Mouse (Mus musculus): ENCODE measurements around the gene Pds5a. TPM values are rescaled to one million over a fixed set of nuclear protein-coding genes. Genes with fewer than 3 reads are reported as not detected.

Pds5a gene
- polyA plus RNA-seq, 1 experiment from 2014 or later, result 136 TPM

- no peak overlapping the region for H3K4me3 ChIP-seq (replicated peaks)
- H3K27me3 ChIP-seq, result no peaks in the 10 kb centered on the region
- WGBS, result 90% methylated on average over 3 of the region's 3 CpGs
- H3K9me3 ChIP-seq, result no peaks in the 10 kb centered on the region
- H3K36me3 ChIP-seq (replicated peaks), result peaks cover 26% of the 10 kb centered on the region
- no peak overlapping the region for H3K9ac ChIP-seq
- H3K4me1 ChIP-seq, result no peaks in the 10 kb centered on the region
- ATAC-seq (ENCODE audit: low FRiP score), result no peak
- no peak overlapping the region for H3K4me2 ChIP-seq
- H3K27ac ChIP-seq, result no peak overlapping the region
Measured at GRCm38 (mm10) chr5:65688806-65689205, 9.3 kb downstream of the Pds5a start.

GRCm38 (mm10) chr5:65686806-65687205 lies 11.3 kb downstream of the Pds5a start:
- Histone ChIP-seq H3K4me2 (no peak overlapping the region), H3K4me3 (replicated peaks) (no peak overlapping the region), H3K36me3 (replicated peaks) (peaks cover 14% of the 10 kb centered on the region), H3K9ac (no peak overlapping the region), H3K9me3 (no peaks in the 10 kb centered on the region), H3K27me3 (no peaks in the 10 kb centered on the region), H3K27ac (no peak overlapping the region), H3K4me1 (no peaks in the 10 kb centered on the region)
- no peak for ATAC-seq (ENCODE audit: low FRiP score)
- 83% methylated on average over 3 of the region's 3 CpGs for WGBS

- Histone ChIP-seq H3K4me3 (replicated peaks) (no peak overlapping the region), H3K27me3 (no peaks in the 10 kb centered on the region), H3K9ac (no peak overlapping the region), H3K4me1 (no peaks in the 10 kb centered on the region), H3K4me2 (no peak overlapping the region), H3K36me3 (replicated peaks) (peaks cover 20% of the 10 kb centered on the region), H3K27ac (no peak overlapping the region), H3K9me3 (0 out of 2 replicates have a peak, but pooled peaks cover 3% of the 10 kb centered on the region)
- 93% methylated on average over 5 of the region's 5 CpGs for WGBS
- no peak for ATAC-seq (ENCODE audit: low FRiP score)
Measured at GRCm38 (mm10) chr5:65678826-65679225, 19.2 kb downstream of the Pds5a start.

DNA sequence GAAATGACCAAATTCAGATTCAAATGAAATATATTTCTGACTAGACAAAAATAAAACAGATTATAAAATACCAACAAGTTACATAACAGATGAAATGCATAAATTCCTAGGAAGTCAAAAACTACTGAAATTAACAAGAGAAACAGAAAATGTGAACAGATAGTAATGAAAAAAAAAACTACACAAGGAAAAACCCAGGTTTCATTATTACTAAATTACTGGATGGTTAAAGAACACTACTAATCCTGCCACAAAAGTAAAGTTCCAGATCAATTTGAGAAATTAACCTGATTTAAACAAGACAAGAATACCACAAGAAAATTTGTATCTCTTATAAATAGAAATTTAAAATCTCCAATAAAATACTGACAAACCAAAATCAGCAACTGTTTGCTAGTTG lies 25.9 kb downstream of the Pds5a start:
- 0 out of 2 replicates have a peak, but pooled peaks cover 8% of the 10 kb centered on the region for H3K9me3 ChIP-seq
- H3K4me1 ChIP-seq, result no peaks in the 10 kb centered on the region
- no peak overlapping the region for H3K4me3 ChIP-seq (replicated peaks)
- no peak for ATAC-seq (ENCODE audit: low FRiP score)
- H3K27ac ChIP-seq, result no peak overlapping the region
- H3K9ac ChIP-seq, result no peak overlapping the region
- no peak overlapping the region for H3K4me2 ChIP-seq
- no peaks in the 10 kb centered on the region for H3K27me3 ChIP-seq
- peaks cover 16% of the 10 kb centered on the region for H3K36me3 ChIP-seq (replicated peaks)

GRCm38 (mm10) chr5:65667644-65668043 lies 30.4 kb downstream of the Pds5a start:
- H3K36me3 ChIP-seq (replicated peaks), result 0 out of 2 replicates have a peak, but pooled peaks cover 7% of the 10 kb centered on the region
- H3K27ac ChIP-seq, result no peak overlapping the region
- H3K4me1 ChIP-seq, result no peaks in the 10 kb centered on the region
- H3K27me3 ChIP-seq, result no peaks in the 10 kb centered on the region
- no peaks in the 10 kb centered on the region for H3K9me3 ChIP-seq
- no peak for ATAC-seq (ENCODE audit: low FRiP score)
- no peak overlapping the region for H3K9ac ChIP-seq
- H3K4me2 ChIP-seq, result no peak overlapping the region
- 89% methylated on average over 3 of the region's 3 CpGs for WGBS
- no peak overlapping the region for H3K4me3 ChIP-seq (replicated peaks)

DNA sequence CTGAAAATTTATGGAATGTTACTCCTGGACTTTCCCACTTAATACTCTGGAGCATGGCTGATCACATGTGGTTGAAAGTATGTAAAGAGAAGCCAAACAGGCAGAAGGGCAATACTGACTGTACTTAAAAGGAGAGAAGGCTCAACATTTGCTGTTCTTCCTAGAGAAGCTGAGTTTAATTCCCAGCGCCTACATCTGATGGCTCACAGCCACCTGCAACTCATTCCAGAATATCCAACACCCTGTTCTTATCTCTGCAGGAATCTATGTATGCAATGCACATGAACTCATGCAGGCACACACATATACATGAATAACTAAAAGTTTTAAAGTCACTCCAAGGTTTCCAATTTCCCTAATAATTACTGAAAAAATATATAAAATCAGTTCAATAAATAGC lies 32.7 kb downstream of the Pds5a start:
- Histone ChIP-seq H3K4me3 (replicated peaks) (no peak overlapping the region), H3K36me3 (replicated peaks) (0 out of 2 replicates have a peak, but pooled peaks cover 7% of the 10 kb centered on the region), H3K27ac (no peak overlapping the region), H3K9me3 (no peaks in the 10 kb centered on the region), H3K27me3 (no peaks in the 10 kb centered on the region), H3K4me2 (no peak overlapping the region), H3K4me1 (no peaks in the 10 kb centered on the region), H3K9ac (no peak overlapping the region)
- ATAC-seq (ENCODE audit: low FRiP score), result no peak
- 86% methylated on average over 1 of the region's 1 CpGs for WGBS

GRCm38 (mm10) chr5:65661958-65662357 lies 36.1 kb downstream of the Pds5a start:
- no peaks in the 10 kb centered on the region for H3K9me3 ChIP-seq
- H3K27ac ChIP-seq, result no peak overlapping the region
- no peak for ATAC-seq (ENCODE audit: low FRiP score)
- no peak overlapping the region for H3K4me2 ChIP-seq
- no peaks in the 10 kb centered on the region for H3K27me3 ChIP-seq
- WGBS, result 98% methylated on average over 2 of the region's 2 CpGs
- H3K9ac ChIP-seq, result no peak overlapping the region
- peaks cover 13% of the 10 kb centered on the region; the same call in 1 of the 2 replicates for H3K36me3 ChIP-seq (replicated peaks)
- H3K4me1 ChIP-seq, result no peaks in the 10 kb centered on the region
- H3K4me3 ChIP-seq (replicated peaks), result no peak overlapping the region

DNA sequence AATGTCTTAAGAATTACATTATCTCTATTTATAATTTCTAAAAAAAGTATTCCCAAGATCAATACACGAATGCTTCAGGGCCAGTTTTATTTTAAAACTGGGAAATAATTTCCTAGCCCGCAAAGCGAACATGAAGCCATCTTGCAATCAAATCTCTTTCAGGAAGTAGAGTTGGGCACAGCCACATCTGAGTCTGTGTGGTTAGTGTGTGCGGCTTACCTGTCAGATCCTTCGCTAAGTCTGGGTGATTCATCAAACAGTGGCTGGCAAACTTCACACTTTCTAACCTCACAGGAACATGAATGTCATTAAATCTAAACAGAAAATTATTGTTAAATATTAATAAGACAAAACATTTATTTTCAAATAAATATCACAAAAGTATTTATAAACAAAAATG lies 44.3 kb downstream of the Pds5a start:
- H3K4me1 ChIP-seq, result no peaks in the 10 kb centered on the region
- no peak overlapping the region for H3K4me3 ChIP-seq (replicated peaks)
- no peak overlapping the region for H3K9ac ChIP-seq
- no peaks in the 10 kb centered on the region for H3K9me3 ChIP-seq
- no peak overlapping the region for H3K27ac ChIP-seq
- H3K4me2 ChIP-seq, result no peak overlapping the region
- H3K27me3 ChIP-seq, result no peaks in the 10 kb centered on the region
- peaks cover 53% of the 10 kb centered on the region for H3K36me3 ChIP-seq (replicated peaks)
- 96% methylated on average over 5 of the region's 5 CpGs for WGBS
- ATAC-seq (ENCODE audit: low FRiP score), result no peak

GRCm38 (mm10) chr5:65638896-65639295 lies 59.2 kb downstream of the Pds5a start:
- H3K36me3 ChIP-seq (replicated peaks), result peaks cover 70% of the 10 kb centered on the region

DNA sequence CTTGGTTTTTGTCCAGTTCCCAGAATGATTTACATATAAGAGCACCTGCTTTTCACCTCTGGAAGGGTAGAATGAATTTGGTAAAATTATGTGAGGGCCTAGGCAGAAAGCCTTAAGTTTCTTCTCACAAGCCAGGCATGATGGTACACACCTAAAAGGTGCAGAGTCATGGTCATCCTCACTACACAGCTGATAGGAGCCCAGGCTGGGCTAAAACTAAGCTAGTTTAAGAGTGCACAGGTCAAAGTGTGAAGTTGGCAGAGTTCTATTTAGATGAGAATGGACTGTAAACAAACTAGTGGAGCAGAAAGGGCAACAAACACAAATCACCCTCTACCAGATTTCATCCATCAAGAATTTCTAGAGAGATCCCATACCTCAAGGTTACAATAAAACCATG lies 73.7 kb downstream of the Pds5a start:
- peaks cover 54% of the 10 kb centered on the region for H3K36me3 ChIP-seq (replicated peaks)

More at GRCm38 (mm10) chr5:65638896-65639295, 59.2 kb downstream of the Pds5a start:
- WGBS, result 95% methylated on average over 1 of the region's 1 CpGs
- H3K4me3 ChIP-seq (replicated peaks), result no peak overlapping the region
- H3K9me3 ChIP-seq, result no peaks in the 10 kb centered on the region
- H3K9ac ChIP-seq, result no peak overlapping the region
- ATAC-seq (ENCODE audit: low FRiP score), result no peak
- H3K27ac ChIP-seq, result no peak overlapping the region
- no peaks in the 10 kb centered on the region for H3K27me3 ChIP-seq
- no peak overlapping the region for H3K4me2 ChIP-seq
- H3K4me1 ChIP-seq, result no peaks in the 10 kb centered on the region

DNA sequence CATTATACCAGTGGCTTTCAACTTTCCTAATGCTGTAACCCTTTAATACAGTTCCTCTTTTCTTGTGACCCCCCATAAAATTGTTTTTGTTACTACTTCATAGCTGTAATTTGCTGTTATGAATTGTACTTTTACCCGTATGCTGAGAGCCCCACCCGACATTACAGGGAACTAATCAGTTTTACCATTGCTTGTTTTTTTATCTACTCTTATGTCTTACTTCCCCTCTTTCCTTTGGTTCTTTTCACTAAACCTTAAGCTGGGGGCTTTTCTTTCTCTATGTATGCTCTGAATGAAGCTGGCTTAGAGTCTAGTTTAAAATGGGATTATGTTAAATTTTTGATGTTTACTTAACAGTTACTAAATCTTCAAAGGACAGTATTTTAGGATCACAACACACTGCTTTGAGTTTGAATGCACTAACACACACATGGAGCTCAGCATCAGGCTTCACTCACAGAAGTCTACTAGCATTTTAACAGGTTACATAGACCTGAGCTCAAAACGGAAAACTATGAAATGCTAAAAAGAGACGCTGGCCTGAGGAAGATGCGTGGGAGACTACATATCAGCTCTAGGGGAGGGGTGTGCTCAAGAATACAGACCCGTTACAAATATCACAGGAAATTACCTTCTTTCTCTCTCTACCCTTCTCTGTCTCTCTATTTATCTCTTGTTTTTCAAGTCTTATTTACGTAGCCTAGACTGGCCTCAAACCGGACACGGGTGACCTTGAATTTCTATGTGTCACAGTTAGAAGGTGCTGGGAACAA lies 84.7 kb downstream of the Pds5a start:
- Histone ChIP-seq H3K9ac (no peak overlapping the region), H3K36me3 (replicated peaks) (peaks cover 71% of the 10 kb centered on the region), H3K4me1 (no peaks in the 10 kb centered on the region), H3K4me3 (replicated peaks) (no peak overlapping the region), H3K27me3 (no peaks in the 10 kb centered on the region), H3K9me3 (no peaks in the 10 kb centered on the region), H3K27ac (no peak overlapping the region), H3K4me2 (no peak overlapping the region)
- ATAC-seq (ENCODE audit: low FRiP score), result no peak
- WGBS, result 88% methylated on average over 9 of the region's 9 CpGs

More for the DNA sequence above, 73.7 kb downstream of the Pds5a start:
- Histone ChIP-seq H3K27ac (no peak overlapping the region), H3K9ac (no peak overlapping the region), H3K4me1 (no peaks in the 10 kb centered on the region), H3K27me3 (no peaks in the 10 kb centered on the region), H3K4me3 (replicated peaks) (no peak overlapping the region), H3K9me3 (no peaks in the 10 kb centered on the region), H3K4me2 (no peak overlapping the region)
- ATAC-seq (ENCODE audit: low FRiP score), result no peak

- H3K4me1 ChIP-seq, result no peaks in the 10 kb centered on the region
- no peak overlapping the region for H3K4me3 ChIP-seq (replicated peaks)
- no peak overlapping the region for H3K9ac ChIP-seq
- ATAC-seq (ENCODE audit: low FRiP score), result no peak
- 94% methylated on average over 4 of the region's 4 CpGs for WGBS
- H3K9me3 ChIP-seq, result no peaks in the 10 kb centered on the region
- no peak overlapping the region for H3K27ac ChIP-seq
- H3K36me3 ChIP-seq (replicated peaks), result peaks cover 50% of the 10 kb centered on the region
- H3K4me2 ChIP-seq, result no peak overlapping the region
- no peaks in the 10 kb centered on the region for H3K27me3 ChIP-seq
Measured at GRCm38 (mm10) chr5:65610541-65610940, 87.5 kb downstream of the Pds5a start.

DNA sequence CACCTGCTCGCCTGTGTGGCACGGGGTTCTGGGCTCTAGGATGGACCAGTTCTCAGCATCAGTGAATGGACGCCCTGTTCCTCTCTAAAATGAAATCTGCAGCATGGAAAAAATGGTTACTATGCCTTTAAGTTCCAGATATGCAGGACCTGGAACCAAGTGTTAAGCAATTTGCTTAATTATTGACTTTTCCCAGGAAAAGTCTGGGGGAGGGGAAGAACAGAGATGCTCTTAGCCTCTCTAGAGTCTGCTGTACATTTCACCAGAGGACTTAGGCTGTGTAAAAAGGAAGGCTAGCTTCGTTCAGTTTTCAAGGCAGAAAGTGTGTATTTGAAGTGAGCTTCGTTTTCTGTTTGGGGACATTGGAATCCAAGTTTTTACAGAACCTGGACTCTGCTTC lies 88.3 kb downstream of the Pds5a start:
- no peak overlapping the region for H3K4me2 ChIP-seq
- ATAC-seq (ENCODE audit: low FRiP score), result no peak
- H3K27ac ChIP-seq, result no peak overlapping the region
- H3K27me3 ChIP-seq, result no peaks in the 10 kb centered on the region
- no peak overlapping the region for H3K4me3 ChIP-seq (replicated peaks)
- no peaks in the 10 kb centered on the region for H3K4me1 ChIP-seq
- peaks cover 43% of the 10 kb centered on the region for H3K36me3 ChIP-seq (replicated peaks)
- H3K9me3 ChIP-seq, result no peaks in the 10 kb centered on the region
- H3K9ac ChIP-seq, result no peak overlapping the region
- 88% methylated on average over 5 of the region's 5 CpGs for WGBS
